Mouse (Mus musculus) liver, adult (tissue): Measurements from ENCODE around the gene Ptprg.

Source experiments
- GATA4 ChIP-seq: IDR thresholded peaks from 2 replicates; pipeline ENCODE4 v1.6.1; 2014; ENCODE audit warnings: mild to moderate bottlenecking, low read length; ENCODE audit not compliant: insufficient replicate concordance

Gene Ptprg

GRCm38 (mm10) chr14:11556356-11557130 lies 3.2 kb downstream of the Ptprg start:
- no peak for TF ChIP-seq GATA4

- TF ChIP-seq GATA4: no peak
Measured at GRCm38 (mm10) chr14:11558496-11558895, 5.2 kb downstream of the Ptprg start.

GRCm38 (mm10) chr14:11560641-11561232 lies 7.4 kb downstream of the Ptprg start:
- TF ChIP-seq GATA4: no peak

GRCm38 (mm10) chr14:11561397-11561796 lies 8.1 kb downstream of the Ptprg start:
- TF ChIP-seq GATA4: no peak

- TF ChIP-seq GATA4: no peak
Measured at GRCm38 (mm10) chr14:11562870-11563269, 9.5 kb downstream of the Ptprg start.

GRCm38 (mm10) chr14:11563656-11564055 lies 10.3 kb downstream of the Ptprg start:
- TF ChIP-seq GATA4: no peak

- TF ChIP-seq GATA4: no peak
Measured at GRCm38 (mm10) chr14:11564456-11564855, 11.1 kb downstream of the Ptprg start.

GRCm38 (mm10) chr14:11565283-11565682 lies 12.0 kb downstream of the Ptprg start:
- TF ChIP-seq GATA4: no peak

GRCm38 (mm10) chr14:11569734-11570133 lies 16.4 kb downstream of the Ptprg start:
- TF ChIP-seq GATA4: no peak

GRCm38 (mm10) chr14:11571766-11572394 lies 18.5 kb downstream of the Ptprg start:
- no peak for TF ChIP-seq GATA4

- TF ChIP-seq GATA4: no peak
Measured at GRCm38 (mm10) chr14:11572395-11572784, 19.1 kb downstream of the Ptprg start.

- no peak for TF ChIP-seq GATA4
Measured at GRCm38 (mm10) chr14:11573710-11574109, 20.4 kb downstream of the Ptprg start.

GRCm38 (mm10) chr14:11577276-11577909 lies 24.1 kb downstream of the Ptprg start:
- no peak for TF ChIP-seq GATA4

GRCm38 (mm10) chr14:11577910-11578309 lies 24.6 kb downstream of the Ptprg start:
- no peak for TF ChIP-seq GATA4

GRCm38 (mm10) chr14:11578492-11578967 lies 25.2 kb downstream of the Ptprg start:
- peak; percentile 76 for TF ChIP-seq GATA4

GRCm38 (mm10) chr14:11579950-11580349 lies 26.6 kb downstream of the Ptprg start:
- TF ChIP-seq GATA4: no peak

GRCm38 (mm10) chr14:11584263-11584662 lies 30.9 kb downstream of the Ptprg start:
- TF ChIP-seq GATA4: no peak
